Mouse (Mus musculus) liver, embryonic 14.5 days (tissue): ENCODE measurements around the gene Mchr1.

Experiments used
- CTCF ChIP-seq: IDR thresholded peaks from 2 replicates; pipeline ENCODE4 v1.5.1; 2016; ENCODE audit warnings: antibody characterized with exemption, low read depth, control low read depth
- EP300 ChIP-seq: IDR thresholded peaks from 2 replicates; pipeline ENCODE4 v1.6.1; 2016; ENCODE audit warnings: antibody characterized with exemption, low read depth

DNA sequence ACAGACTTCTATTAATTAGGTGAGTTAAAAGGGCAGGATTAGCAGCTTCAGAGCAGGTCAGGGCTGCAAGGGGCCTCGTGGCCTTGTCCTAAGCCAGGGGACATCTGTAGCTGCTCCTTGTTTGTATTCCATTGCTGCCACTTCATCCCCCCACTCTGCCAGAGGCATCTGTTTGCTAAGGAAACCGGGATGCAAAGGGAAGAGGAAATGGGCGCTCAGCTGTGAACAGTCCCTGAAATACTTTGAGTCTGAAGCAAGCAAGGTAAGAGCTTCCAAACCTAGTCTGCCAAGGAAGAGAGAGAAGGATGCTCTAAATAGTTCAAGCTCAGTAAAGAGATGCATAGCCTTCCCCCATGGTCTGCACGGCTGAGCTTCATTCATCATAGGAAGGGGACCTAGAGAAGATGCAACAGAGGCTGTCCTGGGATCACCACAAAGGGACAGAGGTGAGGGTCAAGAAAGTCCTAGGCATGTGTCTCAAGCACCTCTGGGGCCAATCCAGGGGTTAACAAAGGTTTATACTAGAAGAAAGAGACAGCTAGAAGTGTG lies 17.4 kb downstream of the Mchr1 start:
- TF ChIP-seq CTCF (no peak), EP300 (no peak)
